Mouse (Mus musculus): ENCODE measurements at regions not wholly inside any gene's neighbourhood (a gene's known extent, or its start where the extent isn't known, plus 50 kb on each side); places are given as distances from the start of the nearest gene placed in this dataset.

GRCm38 (mm10) chr3:130935926-130936315 lies 174.3 kb upstream of the Lef1 start:
- TF ChIP-seq CTCF (IDR thresholded peaks at IDR 0.05; ENCODE audit: low read depth, low read length): no peak
- TF ChIP-seq POLR2A (IDR thresholded peaks at IDR 0.05; ENCODE audit: extremely low read depth, insufficient read depth, low read length): no peak
